Mouse (Mus musculus) lung, adult 2 months (tissue): Measurements from ENCODE around the gene Gnai2. TPM values are rescaled to one million over a fixed set of nuclear protein-coding genes. Genes with fewer than 3 reads are reported as not detected.
"Not testable (repeated sequence)": the region's sequence is repeated elsewhere in the genome, so short reads cannot be mapped to it uniquely, and the experiment has no call there.

Source experiments
- DNase-seq: peaks from one replicate; pipeline ENCODE4 v3.0.0; 2022
- H3K4me1 ChIP-seq: fragments of 200-500 bp; 2 replicates; pipeline ENCODE4 v1.6.1; 2011; ENCODE audit warnings: low read length; ENCODE audit not compliant: control insufficient read depth, insufficient read depth
- H3K4me3 ChIP-seq: fragments of 200-500 bp; replicated peaks from 2 replicates; pipeline ENCODE3; 2011; ENCODE audit warnings: low read depth, mild to moderate bottlenecking, control low read depth, low read length; ENCODE audit errors: extremely low read depth
- CTCF ChIP-seq: fragments of 200-500 bp; IDR thresholded peaks from 2 replicates; pipeline ENCODE4 v1.5.1; 2011; ENCODE audit warnings: mild to moderate bottlenecking, low read length, control low read depth; ENCODE audit not compliant: insufficient read depth
- POLR2A ChIP-seq: fragments of 200-500 bp; IDR thresholded peaks from 2 replicates; pipeline ENCODE4 v1.6.1; 2011; ENCODE audit warnings: low read depth, mild to moderate bottlenecking, control low read depth, low read length, borderline replicate concordance; ENCODE audit errors: extremely low read depth
- WGBS: fragments of 180-500 bp; shearing (Covaris S2); methylation state at CpG from one replicate; pipeline ENCODE4 v1.1.7; 2018; 5-methylcytosine and 5-hydroxymethylcytosine counted together
- polyA plus RNA-seq: library from polyadenylated mRNA; depleted of rRNA; stranded (reverse); fragments of >200 nt; gene quantifications from 2 replicates; pipeline ENCODE4 v1.2.3, GENCODE M21; 2012; rRNA removed

The Gnai2 gene
- polyA plus RNA-seq, result 844 and 991 TPM in 2 replicates

GRCm38 (mm10) chr9:107635279-107636028, at the start of gene Gnai2:
TSS of gene Gnai2 (minus strand) at chr9:107635367.
- TF ChIP-seq POLR2A, result peak; percentile 79
- no peak for TF ChIP-seq CTCF
- Histone ChIP-seq H3K4me3 (peak within 1 kb of the TSS; percentile 87), H3K4me1 (peaks cover 31% of the 10 kb centered on the region)
- 5% methylated on average over 38 of the region's 38 CpGs for WGBS
- peak; percentile 98 for DNase-seq

- WGBS, result 56% methylated on average over 20 of the region's 20 CpGs
- TF ChIP-seq CTCF, result no peak
- no peak for TF ChIP-seq POLR2A
Observed at GRCm38 (mm10) chr9:107682405-107682804, 47.2 kb upstream of the Gnai2 start.

GRCm38 (mm10) chr9:107679501-107679900, 44.3 kb upstream of the Gnai2 start, which contains the start of gene Gnat1:
TSS of gene Gnat1 (minus strand) at chr9:107679712.
- DNase-seq, result no peak
- no peak within 1 kb of the TSS for H3K4me3 ChIP-seq
- peaks cover 14% of the 10 kb centered on the region; the same call in 1 of the 2 replicates for H3K4me1 ChIP-seq
- TF ChIP-seq CTCF, result no peak
- WGBS, result 47% methylated on average over 5 of the region's 5 CpGs

More at GRCm38 (mm10) chr9:107682405-107682804, 47.2 kb upstream of the Gnai2 start:
- Histone ChIP-seq H3K4me3 (no peak overlapping the region), H3K4me1 (peaks cover 8% of the 10 kb centered on the region)
- no peak for DNase-seq

- H3K4me1 ChIP-seq, result peaks cover 14% of the 10 kb centered on the region; the same call in 1 of the 2 replicates
- 95% methylated on average over 2 of the region's 2 CpGs for WGBS
- H3K4me3 ChIP-seq, result no peak overlapping the region
- no peak for DNase-seq
- no peak for TF ChIP-seq CTCF
- TF ChIP-seq POLR2A, result no peak
Observed at GRCm38 (mm10) chr9:107678861-107679260, 43.7 kb upstream of the Gnai2 start.

- DNase-seq, result peak; percentile 68
- H3K4me1 ChIP-seq, result peaks cover 14% of the 10 kb centered on the region; the same call in 1 of the 2 replicates
- H3K4me3 ChIP-seq, result not testable (repeated sequence)
- 36% methylated on average over 14 of the region's 14 CpGs for WGBS
- TF ChIP-seq CTCF, result peak; percentile 24; the same call in 1 of the 2 replicates
Observed at GRCm38 (mm10) chr9:107677819-107678526, 42.8 kb upstream of the Gnai2 start.

- H3K4me3 ChIP-seq, result no peak overlapping the region
- no peak for TF ChIP-seq POLR2A
- TF ChIP-seq CTCF, result peak; percentile 87
- peaks cover 14% of the 10 kb centered on the region; the same call in 1 of the 2 replicates for H3K4me1 ChIP-seq
- 16% methylated on average over 17 of the region's 17 CpGs for whole genome bisulfite sequencing
- DNase-seq, result peak; percentile 43
Observed at GRCm38 (mm10) chr9:107677091-107677784, 42.1 kb upstream of the Gnai2 start.

GRCm38 (mm10) chr9:107676302-107676701, 41.1 kb upstream of the Gnai2 start:
- 2% methylated on average over 25 of the region's 25 CpGs for WGBS
- peak overlapping the region; percentile 33 for H3K4me3 ChIP-seq

GRCm38 (mm10) chr9:107675671-107676301, 40.6 kb upstream of the Gnai2 start:
- peaks cover 14% of the 10 kb centered on the region; the same call in 1 of the 2 replicates for H3K4me1 ChIP-seq
- peak; percentile 70 for DNase-seq
- peak overlapping the region; percentile 33 for H3K4me3 ChIP-seq
- WGBS, result 2% methylated on average over 39 of the region's 39 CpGs
- no peak for TF ChIP-seq POLR2A
- TF ChIP-seq CTCF, result peak; percentile 65

More at GRCm38 (mm10) chr9:107676302-107676701, 41.1 kb upstream of the Gnai2 start:
- peaks cover 14% of the 10 kb centered on the region; the same call in 1 of the 2 replicates for H3K4me1 ChIP-seq
- peak; percentile 38 for DNase-seq
- no peak for TF ChIP-seq POLR2A
- no peak for TF ChIP-seq CTCF
